Mouse (Mus musculus) CH12.LX (cell line): ENCODE results near the gene Tlcd1. TPM values are rescaled to one million over a fixed set of nuclear protein-coding genes. Genes with fewer than 3 reads are reported as not detected.
A peak's percentile ranks its signal among the peaks of the same experiment; 100 is the strongest.

Experiments used
- DNase-seq: peaks from one replicate; pipeline ENCODE4 v3.0.0-alpha.2; 2013; ENCODE audit errors: extremely low read depth
- H3K27ac ChIP-seq: 2 replicates; pipeline ENCODE4 v1.5.1; 2012; ENCODE audit warnings: low read depth, mild to moderate bottlenecking, control low read depth, moderate library complexity; ENCODE audit not compliant: insufficient read depth
- H3K27me3 ChIP-seq: replicated peaks from 2 replicates; pipeline ENCODE3; 2012; ENCODE audit warnings: inconsistent platforms
- H3K36me3 ChIP-seq, 2 experiments: replicated peaks in 1 of 2; 2 replicates each; pipeline versions ENCODE3 to v1.6.1; 2012; ENCODE audit warnings: inconsistent platforms in 1 of 2, low read length in 1 of 2, mild to moderate bottlenecking in 1 of 2, mixed read lengths in 1 of 2, moderate library complexity in 1 of 2; ENCODE audit not compliant: control insufficient read depth in 1 of 2, insufficient read depth in 1 of 2
- H3K4me1 ChIP-seq, 2 experiments: 2 replicates each; pipeline ENCODE4 v1.6.1; 2012; ENCODE audit warnings: inconsistent platforms in 1 of 2, moderate library complexity in 1 of 2; ENCODE audit not compliant: insufficient read depth in 2 of 2, control insufficient read depth in 1 of 2
- H3K4me2 ChIP-seq: 2 replicates; pipeline ENCODE4 v1.6.1; 2012; ENCODE audit warnings: low read depth, mild to moderate bottlenecking, control low read depth; ENCODE audit not compliant: poor library complexity, insufficient read depth, severe bottlenecking
- H3K4me3 ChIP-seq, 3 experiments: fragments of 150-350 bp in 1 of 3; sonication (generic) in 1 of 3; replicated peaks in 1 of 3; 2 replicates each; pipeline versions ENCODE3 to v1.5.1; 2011 to 2012; ENCODE audit warnings: low read depth in 2 of 3, low read length in 2 of 3, mild to moderate bottlenecking in 2 of 3, moderate library complexity in 2 of 3, control low read depth in 1 of 3, improper control_type of control experiment in 1 of 3, inconsistent platforms in 1 of 3, mixed read lengths in 1 of 3; ENCODE audit not compliant: poor library complexity in 1 of 3
- H3K79me2 ChIP-seq: replicated peaks from 2 replicates; pipeline ENCODE4 v1.6.1; 2012; ENCODE audit warnings: mild to moderate bottlenecking, moderate library complexity; ENCODE audit not compliant: control insufficient read depth, poor library complexity, insufficient read depth, severe bottlenecking; ENCODE audit errors: extremely low read depth
- H3K9ac ChIP-seq: 2 replicates; pipeline ENCODE4 v1.6.1; 2012; ENCODE audit warnings: low read depth, mild to moderate bottlenecking, control low read depth, moderate library complexity; ENCODE audit not compliant: insufficient read depth
- H3K9me3 ChIP-seq: replicated peaks from 2 replicates; pipeline ENCODE3; 2012; ENCODE audit warnings: low read length, inconsistent platforms, mixed read lengths
- BHLHE40 ChIP-seq: IDR thresholded peaks from 2 replicates; pipeline ENCODE4 v1.6.1; 2011; ENCODE audit warnings: mild to moderate bottlenecking, low read depth, low read length, improper control_type of control experiment
- CHD1 ChIP-seq: IDR thresholded peaks from 2 replicates; pipeline ENCODE4 v1.6.1; 2012; ENCODE audit warnings: low read depth, low read length, improper control_type of control experiment, inconsistent platforms
- CHD2 ChIP-seq: IDR thresholded peaks from 2 replicates; pipeline ENCODE4 v1.6.1; 2011; ENCODE audit warnings: low read length, improper control_type of control experiment
- CTCF ChIP-seq, 2 experiments: IDR thresholded peaks in 1 of 2; conservative IDR thresholded peaks in 1 of 2; 2 replicates each; pipeline ENCODE4 v1.5.1; 2011 to 2012; ENCODE audit warnings: low read depth in 2 of 2, low read length in 2 of 2, improper control_type of control experiment in 1 of 2, inconsistent platforms in 1 of 2, mild to moderate bottlenecking in 1 of 2, moderate library complexity in 1 of 2
- E2F4 ChIP-seq: IDR thresholded peaks from 2 replicates; pipeline ENCODE4 v1.6.1; 2011; ENCODE audit warnings: low read depth, low read length, improper control_type of control experiment; ENCODE audit not compliant: insufficient replicate concordance
- ELF1 ChIP-seq: IDR thresholded peaks from 2 replicates; pipeline ENCODE4 v1.6.1; 2014; ENCODE audit warnings: low read depth, mild to moderate bottlenecking, inconsistent platforms, low read length, improper control_type of control experiment
- EP300 ChIP-seq: IDR thresholded peaks from 2 replicates; pipeline ENCODE4 v1.6.1; 2011; ENCODE audit warnings: low read length, improper control_type of control experiment
- ETS1 ChIP-seq: conservative IDR thresholded peaks from 2 replicates; pipeline ENCODE4 v1.6.1; 2012; ENCODE audit warnings: low read depth, mild to moderate bottlenecking, inconsistent platforms, low read length, improper control_type of control experiment, moderate library complexity
- GABPA ChIP-seq: IDR thresholded peaks from 2 replicates; pipeline ENCODE4 v1.6.1; 2012; ENCODE audit warnings: low read depth, low read length, improper control_type of control experiment, inconsistent platforms; ENCODE audit not compliant: insufficient replicate concordance
- HCFC1 ChIP-seq: IDR thresholded peaks from 2 replicates; pipeline ENCODE4 v1.6.1; 2012; ENCODE audit warnings: low read depth, mild to moderate bottlenecking, inconsistent platforms, low read length, improper control_type of control experiment
- IRF4 ChIP-seq: IDR thresholded peaks from 2 replicates; pipeline ENCODE4 v1.6.1; 2014; ENCODE audit warnings: low read depth, mild to moderate bottlenecking, inconsistent platforms, low read length, improper control_type of control experiment
- JUN ChIP-seq: IDR thresholded peaks from 2 replicates; pipeline ENCODE4 v1.6.1; 2011; ENCODE audit warnings: low read depth, mild to moderate bottlenecking, low read length, improper control_type of control experiment, moderate library complexity; ENCODE audit not compliant: insufficient read depth
- JUND ChIP-seq: conservative IDR thresholded peaks from 2 replicates; pipeline ENCODE4 v1.6.1; 2011; ENCODE audit warnings: low read depth, low read length, improper control_type of control experiment
- KAT2A ChIP-seq: IDR thresholded peaks from 2 replicates; pipeline ENCODE4 v1.6.1; 2012; ENCODE audit warnings: low read length, improper control_type of control experiment, inconsistent platforms; ENCODE audit not compliant: insufficient replicate concordance
- MAFK ChIP-seq: IDR thresholded peaks from 2 replicates; pipeline ENCODE4 v1.6.1; 2011; ENCODE audit warnings: low read length, improper control_type of control experiment; ENCODE audit not compliant: insufficient replicate concordance
- MAX ChIP-seq: IDR thresholded peaks from 2 replicates; pipeline ENCODE4 v1.6.1; 2011; ENCODE audit warnings: low read length, improper control_type of control experiment
- MAZ ChIP-seq: IDR thresholded peaks from 2 replicates; pipeline ENCODE4 v1.6.1; 2012; ENCODE audit warnings: low read depth, mild to moderate bottlenecking, inconsistent platforms, low read length, improper control_type of control experiment, moderate library complexity
- MEF2A ChIP-seq: IDR thresholded peaks from 2 replicates; pipeline ENCODE4 v1.6.1; 2014; ENCODE audit warnings: low read depth, mild to moderate bottlenecking, inconsistent platforms, low read length, improper control_type of control experiment, borderline replicate concordance
- MXI1 ChIP-seq: IDR thresholded peaks from 2 replicates; pipeline ENCODE4 v1.6.1; 2011; ENCODE audit warnings: mild to moderate bottlenecking, low read depth, low read length, improper control_type of control experiment
- MYC ChIP-seq: IDR thresholded peaks from 2 replicates; pipeline ENCODE4 v1.6.1; 2011; ENCODE audit warnings: low read depth, mild to moderate bottlenecking, improper control_type of control experiment, low read length
- NELFE ChIP-seq: IDR thresholded peaks from 2 replicates; pipeline ENCODE4 v1.6.1; 2011; ENCODE audit warnings: low read depth, low read length, improper control_type of control experiment
- NRF1 ChIP-seq: IDR thresholded peaks from 2 replicates; pipeline ENCODE4 v1.6.1; 2014; ENCODE audit warnings: low read depth, mild to moderate bottlenecking, inconsistent platforms, low read length, improper control_type of control experiment, moderate library complexity
- PAX5 ChIP-seq: IDR thresholded peaks from 2 replicates; pipeline ENCODE4 v1.6.1; 2012; ENCODE audit warnings: low read length, inconsistent platforms, mixed read lengths
- POLR2A ChIP-seq: IDR thresholded peaks from 2 replicates; pipeline ENCODE4 v1.6.1; 2011; ENCODE audit warnings: low read depth, mild to moderate bottlenecking, improper control_type of control experiment, low read length
- POLR2AphosphoS2 ChIP-seq: IDR thresholded peaks from 2 replicates; pipeline ENCODE4 v1.6.1; 2011; ENCODE audit warnings: low read depth, low read length, improper control_type of control experiment
- RAD21 ChIP-seq: IDR thresholded peaks from 2 replicates; pipeline ENCODE4 v1.6.1; 2011; ENCODE audit warnings: low read depth, mild to moderate bottlenecking, low read length, improper control_type of control experiment, moderate library complexity
- RCOR1 ChIP-seq: conservative IDR thresholded peaks from 2 replicates; pipeline ENCODE4 v1.6.1; 2012; ENCODE audit warnings: low read depth, mild to moderate bottlenecking, inconsistent platforms, low read length, improper control_type of control experiment
- SIN3A ChIP-seq: IDR thresholded peaks from 2 replicates; pipeline ENCODE4 v1.6.1; 2012; ENCODE audit warnings: low read length, improper control_type of control experiment, inconsistent platforms
- SMC3 ChIP-seq: IDR thresholded peaks from 2 replicates; pipeline ENCODE4 v1.6.1; 2011; ENCODE audit warnings: low read depth, low read length, improper control_type of control experiment
- TBP ChIP-seq: conservative IDR thresholded peaks from 2 replicates; pipeline ENCODE4 v1.6.1; 2011; ENCODE audit warnings: low read depth, low read length, improper control_type of control experiment
- TCF12 ChIP-seq: IDR thresholded peaks from 2 replicates; pipeline ENCODE4 v1.6.1; 2014; ENCODE audit warnings: low read depth, mild to moderate bottlenecking, inconsistent platforms, low read length, improper control_type of control experiment
- UBTF ChIP-seq: IDR thresholded peaks from 2 replicates; pipeline ENCODE4 v1.6.1; 2012; ENCODE audit warnings: low read depth, mild to moderate bottlenecking, inconsistent platforms, low read length, improper control_type of control experiment, moderate library complexity
- USF1 ChIP-seq: IDR thresholded peaks from 2 replicates; pipeline ENCODE4 v1.6.1; 2014; ENCODE audit warnings: low read depth, mild to moderate bottlenecking, inconsistent platforms, low read length, improper control_type of control experiment
- USF2 ChIP-seq: conservative IDR thresholded peaks from 2 replicates; pipeline ENCODE4 v1.6.1; 2011; ENCODE audit warnings: low read depth, low read length, improper control_type of control experiment
- ZC3H11A ChIP-seq: IDR thresholded peaks from 2 replicates; pipeline ENCODE4 v1.6.1; 2012; ENCODE audit warnings: low read depth, mild to moderate bottlenecking, inconsistent platforms, low read length, improper control_type of control experiment
- ZKSCAN1 ChIP-seq: IDR thresholded peaks from 2 replicates; pipeline ENCODE4 v1.6.1; 2012; ENCODE audit warnings: low read depth, inconsistent platforms, low read length, improper control_type of control experiment, borderline replicate concordance
- ZMIZ1 ChIP-seq: IDR thresholded peaks from 2 replicates; pipeline ENCODE4 v1.6.1; 2012; ENCODE audit warnings: low read depth, mild to moderate bottlenecking, inconsistent platforms, low read length, improper control_type of control experiment
- ZNF384 ChIP-seq: IDR thresholded peaks from 2 replicates; pipeline ENCODE4 v1.6.1; 2012; ENCODE audit warnings: low read depth, low read length, improper control_type of control experiment, inconsistent platforms
- dilution Hi-C: fragments of 300-500 bp; cut with MboI; formaldehyde crosslinking; loops from 2 replicates; pipeline ENCODE4 v1.14.3; 2020; ENCODE audit warnings: low sequenced_read_pairs; ENCODE audit not compliant: extremely low pct_unique_long_range_greater_than_20kb, extremely low pct_ligation_motif_present
- in situ Hi-C: fragments of 300-500 bp; cut with MboI; formaldehyde crosslinking; loops from 3 replicates; pipeline ENCODE4 v1.14.3; 2019; ENCODE audit warnings: low sequenced_read_pairs, low pct_ligation_motif_present, low pct_unique_long_range_greater_than_20kb, mixed read lengths
- polyA plus RNA-seq: library from polyadenylated mRNA; unstranded; fragments of >175 nt; gene quantifications from 2 replicates; pipeline ENCODE4 v1.2.1, GENCODE M21; 2012; ENCODE audit warnings: low read depth; ENCODE audit not compliant: insufficient read length
- total RNA-seq, 2 experiments: library from RNA; depleted of rRNA; stranded (reverse); fragments of 300-350 nt in 1 of 2; fragments of >200 nt in 1 of 2; gene quantifications; 2 replicates each; pipeline ENCODE4 v1.2.3; 2012 to 2014

The Tlcd1 gene
- total and polyA plus RNA-seq, 3 experiments: 15.6 to 20.3 (median 16.4) TPM

DNA sequence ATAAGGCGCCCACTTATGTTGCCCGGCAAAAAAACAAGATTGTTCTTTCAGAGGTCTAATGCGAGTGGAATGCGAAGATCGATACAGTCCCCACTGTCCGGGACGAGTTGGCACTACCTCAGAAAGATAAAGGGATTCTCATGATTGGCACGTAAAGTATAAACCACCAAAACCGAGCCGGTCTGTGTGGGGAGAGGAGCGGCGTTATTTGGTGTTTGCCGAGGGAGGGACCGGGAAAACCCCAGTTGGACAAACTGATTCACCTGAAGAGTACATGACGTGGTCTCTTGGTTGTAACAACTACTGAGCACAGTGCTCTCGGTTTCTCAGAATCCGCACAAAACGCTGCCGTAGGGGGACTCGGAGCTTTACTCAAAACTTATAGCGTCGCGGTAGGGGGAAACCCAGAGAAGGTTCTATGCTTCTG, 407 bp downstream of the Tlcd1 start:
- TF ChIP-seq POLR2A: peak; percentile 43; the same call in 1 of the 2 replicates
- peak; percentile 59; the same call in 1 of the 2 replicates for TF ChIP-seq CHD2
- peak; percentile 80 for TF ChIP-seq RCOR1
- no peak for TF ChIP-seq ZKSCAN1
- peak; percentile 84 for TF ChIP-seq MXI1
- TF ChIP-seq NELFE: peak; percentile 12; the same call in 1 of the 2 replicates
- TF ChIP-seq NRF1: 0 out of 2 replicates have a peak, but pooled peaks have one; percentile 1
- peak; percentile 20; the same call in 1 of the 2 replicates for TF ChIP-seq ELF1
- TF ChIP-seq MEF2A: peak; percentile 92
- peak; percentile 95 for TF ChIP-seq IRF4
- peak; percentile 67; the same call in 1 of the 2 replicates for TF ChIP-seq TBP
- TF ChIP-seq BHLHE40: peak; percentile 71
- TF ChIP-seq ZNF384: 0 out of 2 replicates have a peak, but pooled peaks have one; percentile 30
- TF ChIP-seq USF1: no peak
- no peak; the same call in 1 of the 2 replicates for TF ChIP-seq MAX
- TF ChIP-seq TCF12: peak; percentile 88
- no peak for TF ChIP-seq RAD21
- TF ChIP-seq JUND: peak; percentile 76
- no peak for TF ChIP-seq PAX5
- TF ChIP-seq ETS1: peak; percentile 94
- no peak for TF ChIP-seq SMC3
- TF ChIP-seq GABPA: no peak
- TF ChIP-seq CTCF (conservative IDR thresholded peaks at IDR 0.05 in 1 of 2, IDR thresholded peaks at IDR 0.05 in 1 of 2; ENCODE audit: low read depth in 2 of 2, low read length in 2 of 2): peak in 1 of 2 experiments; percentile 14; a peak in 2 of 4 replicates
- peak; percentile 81; the same call in 1 of the 2 replicates for TF ChIP-seq SIN3A
- no peak for TF ChIP-seq ZC3H11A
- TF ChIP-seq HCFC1: peak; percentile 34; the same call in 1 of the 2 replicates
- peak; percentile 92 for TF ChIP-seq CHD1
- peak; percentile 74; the same call in 1 of the 2 replicates for TF ChIP-seq E2F4
- no peak for TF ChIP-seq MAZ
- peak; percentile 13; the same call in 1 of the 2 replicates for TF ChIP-seq POLR2AphosphoS2
- TF ChIP-seq ZMIZ1: no peak
- TF ChIP-seq USF2: no peak
- TF ChIP-seq MAFK: peak; percentile 59; the same call in 1 of the 2 replicates
- TF ChIP-seq JUN: peak; percentile 90
- 0 out of 2 replicates have a peak, but pooled peaks have one; percentile 56 for TF ChIP-seq UBTF
- TF ChIP-seq EP300: peak; percentile 88
- 0 out of 2 replicates have a peak, but pooled peaks have one; percentile 64 for TF ChIP-seq MYC
- 0 out of 2 replicates have a peak, but pooled peaks have one; percentile 58 for TF ChIP-seq KAT2A
- peak; percentile 92 for DNase-seq
- H3K36me3 ChIP-seq: peaks cover 26 to 43% of the 10 kb centered on the region in 2 experiments
- peaks cover 24% of the 10 kb centered on the region for H3K79me2 ChIP-seq
- peaks cover 13 to 70% of the 10 kb centered on the region in 2 experiments for H3K4me1 ChIP-seq
- H3K27me3 ChIP-seq: no peaks in the 10 kb centered on the region
- H3K27ac ChIP-seq: peak overlapping the region; percentile 94
- no peaks in the 10 kb centered on the region for H3K9me3 ChIP-seq
- in situ Hi-C loops: loop anchor here (5.0 to 10.0 kb wide), 3 partner anchors 120 to 350 kb away; no protein-coding TSS in a partner anchor
- H3K4me2 ChIP-seq: peak overlapping the region; percentile 59
- H3K4me3 ChIP-seq: peak overlapping the region; percentile 65 to 72 (median 66)
- dilution Hi-C loops: no loop called here
- H3K9ac ChIP-seq: peak overlapping the region; percentile 74
